Mouse (Mus musculus) lung, embryonic 14.5 days (tissue): Measurements from ENCODE around the gene Mtrf1. TPM values are rescaled to one million over a fixed set of nuclear protein-coding genes. Genes with fewer than 3 reads are reported as not detected.
A peak's percentile ranks its signal among the peaks of the same experiment; 100 is the strongest.

Source experiments
- ATAC-seq: fragments of 200-750 bp; cut with Nextera tagmentation; 2 replicates; pipeline ENCODE4 v1.8.0; 2017; ENCODE audit warnings: mild to moderate bottlenecking, moderate TSS enrichment, moderate library complexity; ENCODE audit not compliant: insufficient read depth
- DNase-seq: peaks from one replicate; pipeline ENCODE4 v3.0.0-alpha.2; 2015
- H3K27ac ChIP-seq: fragments of 300-500 bp; sonication (generic); 2 replicates; pipeline ENCODE4 v1.5.1; 2014; ENCODE audit warnings: low read depth, mild to moderate bottlenecking, moderate library complexity
- H3K27me3 ChIP-seq: fragments of 300-500 bp; sonication (generic); 2 replicates; pipeline ENCODE4 v1.6.1; 2014; ENCODE audit warnings: low read length, control low read depth; ENCODE audit not compliant: insufficient read depth
- H3K36me3 ChIP-seq: fragments of 300-500 bp; sonication (generic); 2 replicates; pipeline ENCODE4 v1.6.1; 2014; ENCODE audit warnings: control low read depth; ENCODE audit not compliant: insufficient read depth
- H3K4me1 ChIP-seq: fragments of 300-500 bp; sonication (generic); 2 replicates; pipeline ENCODE4 v1.6.1; 2014; ENCODE audit warnings: antibody characterized with exemption, control low read depth; ENCODE audit not compliant: insufficient read depth
- H3K4me2 ChIP-seq: fragments of 300-500 bp; sonication (generic); 2 replicates; pipeline ENCODE4 v1.6.1; 2014; ENCODE audit warnings: mild to moderate bottlenecking
- H3K4me3 ChIP-seq: fragments of 300-500 bp; sonication (generic); 2 replicates; pipeline ENCODE4 v1.5.1; 2014; ENCODE audit warnings: low read depth, low read length
- H3K9ac ChIP-seq: fragments of 300-500 bp; sonication (generic); 2 replicates; pipeline ENCODE4 v1.6.1; 2014
- H3K9me3 ChIP-seq: fragments of 300-500 bp; sonication (generic); 2 replicates; pipeline ENCODE4 v1.6.1; 2016; ENCODE audit warnings: low read depth, low read length, control low read depth
- CTCF ChIP-seq: IDR thresholded peaks from 2 replicates; pipeline ENCODE4 v1.5.1; 2016; ENCODE audit warnings: antibody characterized with exemption, low read depth
- WGBS: fragments of 180-500 bp; shearing (Covaris S2); extraction: QIAGEN DNeasy Blood & Tissue Kit; methylation state at CpG from one replicate; pipeline ENCODE4 v1.1.7; 2014; 5-methylcytosine and 5-hydroxymethylcytosine counted together
- polyA plus RNA-seq: library from polyadenylated mRNA; unstranded; fragments of >200 nt; fragmentation: Nextera tagmentation; extraction: Ambion mirVana; gene quantifications from 2 replicates; pipeline ENCODE4 v1.2.1, GENCODE M21; 2014

The Mtrf1 gene
- polyA plus RNA-seq: 10.1 and 10.8 TPM in 2 replicates

DNA sequence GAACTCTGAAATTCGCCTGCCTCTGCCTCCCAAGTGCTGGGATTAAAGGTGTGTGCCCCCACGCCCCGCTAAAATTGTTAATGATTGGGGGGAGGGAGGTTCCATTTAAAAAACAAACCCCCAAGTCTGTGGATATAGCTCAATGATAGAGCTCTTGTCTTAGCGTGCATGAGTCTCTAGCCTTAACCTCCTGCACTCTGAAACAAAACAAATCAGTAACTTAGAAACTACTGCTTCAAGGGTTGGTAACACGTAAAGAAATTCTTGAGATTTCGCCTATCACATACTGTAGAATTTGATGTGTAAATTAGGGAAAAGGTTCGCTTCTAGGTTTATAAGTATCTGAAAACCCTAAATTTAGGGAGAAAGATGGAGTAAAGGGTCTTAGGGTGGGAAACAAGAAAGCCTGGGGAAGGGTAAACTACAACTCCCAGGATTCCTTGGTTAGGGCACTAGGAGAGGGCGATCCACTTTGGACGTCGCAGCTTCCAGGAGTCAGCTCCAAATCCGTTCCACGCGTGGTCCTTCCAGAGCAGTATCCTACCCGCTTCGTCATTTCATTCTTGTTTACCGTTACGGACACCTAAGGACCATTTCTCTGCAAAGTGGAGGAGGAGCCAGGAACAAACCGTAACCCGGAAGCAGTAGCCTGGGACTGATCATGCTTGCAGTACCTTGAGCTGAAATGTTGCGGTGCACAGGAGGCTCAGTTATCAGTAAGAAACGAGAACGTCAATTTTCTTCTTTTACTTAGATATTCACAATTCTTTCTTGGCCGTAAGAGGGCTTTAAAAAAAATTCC lies at the start of gene Mtrf1:
TSS of gene Mtrf1 (plus strand) at position 452 of the 802 bp plus-strand sequence.
- H3K27ac ChIP-seq: peak within 1 kb of the TSS; percentile 88
- peak; percentile 92 for ATAC-seq

DNA sequence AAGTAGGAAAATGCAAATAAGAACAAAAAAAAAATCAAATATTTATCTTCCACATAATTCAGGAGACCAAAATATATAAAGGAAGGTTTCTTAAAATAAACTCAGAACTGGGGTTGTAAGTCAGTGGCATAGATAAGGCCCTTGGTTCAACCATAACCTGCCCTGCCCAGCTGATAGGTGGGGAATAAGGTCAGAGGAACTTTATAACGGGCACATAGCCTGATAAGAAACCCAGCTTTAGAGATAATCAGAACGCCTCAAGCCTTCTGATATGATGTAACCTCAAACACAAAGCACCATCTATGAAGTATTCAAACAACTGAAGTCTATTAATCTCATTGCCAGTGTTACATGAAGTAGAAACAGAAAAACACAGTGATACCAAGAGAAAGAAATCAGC lies 39.5 kb upstream of the Mtrf1 start:
- Histone ChIP-seq H3K4me3 (no peak overlapping the region), H3K4me1 (no peaks in the 10 kb centered on the region), H3K9ac (no peak overlapping the region), H3K27me3 (no peaks in the 10 kb centered on the region), H3K4me2 (no peak overlapping the region), H3K36me3 (peaks cover 71% of the 10 kb centered on the region), H3K27ac (no peak overlapping the region), H3K9me3 (no peaks in the 10 kb centered on the region)
- WGBS: 59% methylated on average over 2 of the region's 2 CpGs
- ATAC-seq: no peak
- DNase-seq: no peak
- no peak for TF ChIP-seq CTCF

More for the DNA sequence above, at the start of gene Mtrf1:
- no peaks in the 10 kb centered on the region for H3K4me1 ChIP-seq
- H3K9me3 ChIP-seq: no peaks in the 10 kb centered on the region
- TF ChIP-seq CTCF: no peak
- peak within 1 kb of the TSS; percentile 67 for H3K4me2 ChIP-seq
- H3K9ac ChIP-seq: peak within 1 kb of the TSS; percentile 64
- H3K4me3 ChIP-seq: peak within 1 kb of the TSS; percentile 58
- no peaks in the 10 kb centered on the region for H3K27me3 ChIP-seq
- peak; percentile 81 for DNase-seq
- WGBS: 18% methylated on average over 23 of the region's 23 CpGs
- H3K36me3 ChIP-seq: 0 out of 2 replicates have a peak, but pooled peaks cover 7% of the 10 kb centered on the region

- H3K27me3 ChIP-seq: no peaks in the 10 kb centered on the region
Measured at GRCm38 (mm10) chr14:79377041-79377440, 20.5 kb upstream of the Mtrf1 start.

GRCm38 (mm10) chr14:79383120-79383519 lies 14.5 kb upstream of the Mtrf1 start:
- Histone ChIP-seq H3K4me2 (no peak overlapping the region), H3K36me3 (peaks cover 58% of the 10 kb centered on the region), H3K27ac (no peak overlapping the region), H3K27me3 (no peaks in the 10 kb centered on the region), H3K9ac (no peak overlapping the region), H3K4me1 (no peaks in the 10 kb centered on the region), H3K4me3 (no peak overlapping the region), H3K9me3 (no peaks in the 10 kb centered on the region)
- DNase-seq: no peak
- 90% methylated on average over 7 of the region's 7 CpGs for WGBS
- no peak for TF ChIP-seq CTCF
- no peak for ATAC-seq

More at GRCm38 (mm10) chr14:79377041-79377440, 20.5 kb upstream of the Mtrf1 start:
- Histone ChIP-seq H3K9me3 (no peaks in the 10 kb centered on the region), H3K4me3 (no peak overlapping the region), H3K4me1 (no peaks in the 10 kb centered on the region), H3K36me3 (peaks cover 50% of the 10 kb centered on the region), H3K9ac (no peak overlapping the region), H3K27ac (no peak overlapping the region), H3K4me2 (no peak overlapping the region)
- ATAC-seq: no peak
- no peak for DNase-seq
- TF ChIP-seq CTCF: no peak

- Histone ChIP-seq H3K4me2 (peak overlapping the region; percentile 91), H3K4me1 (peaks cover 3% of the 10 kb centered on the region; the same call in 1 of the 2 replicates), H3K9ac (no peak overlapping the region), H3K27ac (no peak overlapping the region), H3K36me3 (peaks cover 25% of the 10 kb centered on the region), H3K27me3 (no peaks in the 10 kb centered on the region), H3K9me3 (no peaks in the 10 kb centered on the region), H3K4me3 (no peak overlapping the region)
- ATAC-seq (no peak), DNase-seq (no peak)
- 92% methylated on average over 3 of the region's 3 CpGs for WGBS
- TF ChIP-seq CTCF: no peak
Measured at GRCm38 (mm10) chr14:79388304-79388703, 9.3 kb upstream of the Mtrf1 start.

- H3K9me3 ChIP-seq: no peaks in the 10 kb centered on the region
- peak overlapping the region; percentile 99 for H3K27ac ChIP-seq
- DNase-seq (peak; percentile 66), ATAC-seq (0 out of 2 replicates have a peak, but pooled peaks have one; percentile 18)
- WGBS: 1% methylated on average over 16 of the region's 16 CpGs
- H3K27me3 ChIP-seq: no peaks in the 10 kb centered on the region
- H3K4me3 ChIP-seq: peak overlapping the region; percentile 89
- H3K4me1 ChIP-seq: peaks cover 3% of the 10 kb centered on the region; the same call in 1 of the 2 replicates
- peaks cover 19% of the 10 kb centered on the region; the same call in 1 of the 2 replicates for H3K36me3 ChIP-seq
- H3K9ac ChIP-seq: peak overlapping the region; percentile 97
- peak overlapping the region; percentile 91 for H3K4me2 ChIP-seq
- no peak for TF ChIP-seq CTCF
Measured at GRCm38 (mm10) chr14:79389438-79390264, 7.9 kb upstream of the Mtrf1 start.
